Mouse (Mus musculus) natural killer cell, adult 2 months (primary cell): Measurements from ENCODE around the gene Trim52.
A peak's percentile ranks its signal among the peaks of the same experiment; 100 is the strongest.

Experiments used
- DNase-seq, 2 experiments: peaks; one replicate each; pipeline ENCODE4 v3.0.0; 2022; ENCODE audit warnings: low spot score in 2 of 2

The Trim52 gene

GRCm38 (mm10) chr14:106105980-106106379 is at the start of gene Trim52:
Gene Trim52, plus strand, starts transcription at chr14:106106198.
- no peak for DNase-seq

GRCm38 (mm10) chr14:106072608-106073007 is 33.4 kb upstream of the Trim52 start:
- DNase-seq, result no peak

DNA sequence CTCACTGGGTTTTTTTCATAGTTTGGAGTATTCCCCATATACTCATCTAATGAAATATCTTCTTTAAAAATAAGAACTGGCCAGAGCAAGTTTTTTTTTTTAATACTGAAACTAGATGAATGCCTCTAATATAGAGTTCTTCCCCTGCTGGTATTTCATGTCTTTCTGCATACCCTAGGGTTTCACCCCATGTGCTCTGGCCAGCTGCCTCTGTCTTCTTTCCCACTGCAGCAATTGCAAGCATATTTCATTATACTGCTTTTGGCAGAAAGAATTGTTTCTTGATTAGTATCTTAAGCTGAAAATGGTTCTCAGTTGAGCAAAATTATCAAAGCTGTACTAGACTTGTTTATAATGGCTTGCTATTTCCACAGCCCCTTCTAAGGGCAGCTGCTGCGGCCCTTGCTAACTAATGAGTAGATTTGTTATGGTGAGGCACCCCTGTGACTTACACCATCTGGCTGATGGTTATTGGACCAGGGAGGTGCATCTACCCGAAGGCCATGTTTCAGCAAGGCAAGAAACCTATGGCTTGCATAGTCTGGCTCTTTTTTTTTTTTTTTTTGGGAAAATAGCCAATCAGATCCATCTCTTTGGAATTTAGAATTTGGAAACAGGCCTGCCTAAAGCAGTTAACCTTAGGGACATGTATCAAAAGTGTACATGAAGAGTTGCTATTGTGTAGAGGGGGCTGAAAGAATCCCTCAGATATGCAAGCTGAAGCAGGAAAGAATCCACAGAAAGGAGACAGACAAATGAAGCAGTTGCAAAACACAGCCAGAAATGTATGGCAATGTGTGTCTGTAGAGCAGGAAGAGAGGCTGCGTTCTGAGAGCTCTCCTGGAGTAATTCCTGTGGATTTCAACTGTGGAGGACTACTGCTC is 30.6 kb upstream of the Trim52 start:
- DNase-seq, result no peak

DNA sequence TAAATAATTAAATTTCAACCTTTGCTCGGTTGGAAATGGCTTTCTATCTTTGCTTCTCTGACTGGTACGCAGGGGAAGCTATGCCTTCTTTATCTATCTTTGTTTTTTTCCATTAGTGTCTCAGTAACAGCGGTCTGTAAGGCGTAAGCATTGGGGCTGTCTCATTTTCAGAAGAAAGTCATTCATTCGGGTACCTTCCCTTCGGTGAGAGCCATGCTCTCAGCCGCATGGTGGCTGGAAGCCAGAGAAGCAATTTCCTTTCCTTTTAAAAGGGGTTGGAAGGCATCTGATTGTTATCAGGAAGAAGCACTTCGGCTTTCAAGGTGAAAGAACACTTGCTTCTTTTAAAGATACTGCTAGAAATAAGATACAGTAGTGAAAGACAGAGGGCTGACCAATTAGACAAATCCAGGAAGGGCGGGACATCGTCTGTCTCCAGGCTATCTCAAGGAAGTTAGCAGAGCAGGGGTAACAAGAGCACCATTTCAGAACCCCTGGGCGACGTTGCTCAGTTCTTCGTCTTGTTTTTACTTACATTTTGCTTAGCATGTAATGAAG is 17.4 kb upstream of the Trim52 start:
- DNase-seq, result peak in 1 of 2 experiments; percentile 14

DNA sequence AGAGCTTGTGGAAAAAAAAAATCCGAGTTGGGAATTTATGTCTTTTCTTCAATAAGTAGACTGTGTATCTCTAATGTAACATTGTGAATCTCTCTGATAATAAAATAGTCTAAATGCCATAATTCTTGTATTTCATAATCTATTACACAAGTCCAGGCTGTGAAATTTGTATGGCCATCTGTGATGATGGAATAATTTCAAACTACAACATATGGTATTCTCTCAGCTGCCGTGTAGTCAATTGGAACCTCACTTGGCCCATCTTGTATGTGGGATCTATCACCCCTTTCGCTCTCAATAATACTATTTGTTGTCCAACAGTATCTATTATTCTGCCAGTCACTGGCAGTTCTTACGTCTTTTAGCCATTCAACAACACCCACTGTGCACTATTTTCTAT is 9.2 kb upstream of the Trim52 start:
- no peak for DNase-seq

DNA sequence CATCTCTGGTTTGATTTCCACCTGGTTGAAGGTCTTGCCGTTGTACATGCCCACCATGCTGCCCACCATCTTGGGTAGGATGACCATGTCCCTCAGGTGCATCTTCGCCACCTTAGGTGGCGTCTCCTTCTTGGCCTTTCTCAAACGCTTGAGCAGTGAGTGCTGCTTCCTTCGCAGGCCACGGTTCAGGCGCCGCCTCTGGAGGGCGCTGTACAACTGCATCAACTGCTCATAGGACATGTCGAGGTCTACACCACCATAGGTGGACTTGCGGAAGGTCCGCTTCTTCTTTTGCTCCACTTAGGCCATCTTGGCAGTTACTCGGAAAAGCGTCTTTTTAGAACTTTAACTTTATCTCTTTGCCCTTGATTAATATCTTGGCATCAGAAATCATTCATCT is 5.1 kb upstream of the Trim52 start:
- DNase-seq, result no peak

GRCm38 (mm10) chr14:106106425-106106824 is 427 bp downstream of the Trim52 start:
- DNase-seq, result no peak

- DNase-seq, result no peak
Measured at GRCm38 (mm10) chr14:106119371-106119770, 13.4 kb downstream of the Trim52 start.

GRCm38 (mm10) chr14:106136272-106136671 is 30.3 kb downstream of the Trim52 start:
- DNase-seq, result peak in 1 of 2 experiments; percentile 42

DNA sequence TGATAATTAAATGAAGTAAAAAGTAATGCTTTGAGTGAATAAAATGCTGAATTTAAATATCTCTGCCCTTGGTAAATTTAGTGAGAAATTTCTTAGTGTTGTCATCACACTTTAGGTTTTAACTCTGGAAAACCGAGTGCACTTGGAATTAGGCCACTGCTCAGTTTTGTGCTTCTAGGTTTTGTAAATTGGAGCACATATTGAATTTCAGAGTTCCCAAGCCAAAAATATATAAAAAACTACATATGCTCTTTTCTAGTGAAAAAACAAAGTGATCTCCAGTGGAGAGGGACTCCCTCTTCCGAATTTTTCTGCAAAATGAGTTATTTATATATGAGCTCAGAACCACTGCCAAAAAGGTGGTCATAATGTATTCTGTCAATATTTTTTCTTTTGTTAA is 45.2 kb downstream of the Trim52 start:
- DNase-seq, result no peak

GRCm38 (mm10) chr14:106154879-106155576 is 49.0 kb downstream of the Trim52 start:
- no peak for DNase-seq

DNA sequence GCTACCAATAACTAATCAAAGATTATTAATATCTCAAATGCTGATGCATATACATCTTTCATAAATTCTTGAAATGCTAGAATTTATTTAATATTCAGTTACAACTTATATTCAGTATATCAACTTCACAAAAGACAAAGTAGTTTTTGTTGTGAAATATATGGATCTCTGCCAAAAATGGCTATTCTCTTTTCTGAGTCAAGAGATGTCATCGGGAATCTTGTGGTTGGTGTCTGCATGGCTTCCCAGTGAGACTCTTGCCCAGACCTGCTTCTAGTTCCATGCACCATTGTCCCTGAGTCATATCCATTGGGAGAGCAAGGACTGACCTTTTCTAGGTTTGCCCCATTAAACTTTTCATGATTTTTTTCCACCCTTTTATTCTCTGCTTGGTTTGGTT is 50.5 kb downstream of the Trim52 start:
- no peak for DNase-seq

GRCm38 (mm10) chr14:106162331-106162730 is 56.3 kb downstream of the Trim52 start:
- DNase-seq, result no peak

- DNase-seq, result no peak
Measured at GRCm38 (mm10) chr14:106163196-106163595, 57.2 kb downstream of the Trim52 start.

DNA sequence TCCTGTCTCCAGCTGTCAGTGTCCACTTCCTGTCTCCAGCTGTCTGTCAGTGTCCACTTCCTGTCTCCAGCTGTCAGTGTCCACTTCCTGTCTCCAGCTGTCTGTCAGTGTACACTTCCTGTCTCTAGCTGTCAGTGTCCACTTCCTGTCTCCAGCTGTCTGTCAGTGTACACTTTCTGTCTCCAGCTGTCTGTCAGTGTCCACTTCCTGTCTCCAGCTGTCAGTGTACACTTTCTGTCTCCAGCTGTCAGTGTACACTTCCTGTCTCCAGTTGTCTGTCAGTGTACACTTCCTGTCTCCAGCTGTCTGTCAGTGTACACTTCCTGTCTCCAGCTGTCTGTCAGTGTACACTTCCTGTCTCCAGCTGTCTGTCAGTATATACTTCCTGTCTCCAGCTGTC is 57.9 kb downstream of the Trim52 start:
- peak; percentile 8 to 44 for DNase-seq

DNA sequence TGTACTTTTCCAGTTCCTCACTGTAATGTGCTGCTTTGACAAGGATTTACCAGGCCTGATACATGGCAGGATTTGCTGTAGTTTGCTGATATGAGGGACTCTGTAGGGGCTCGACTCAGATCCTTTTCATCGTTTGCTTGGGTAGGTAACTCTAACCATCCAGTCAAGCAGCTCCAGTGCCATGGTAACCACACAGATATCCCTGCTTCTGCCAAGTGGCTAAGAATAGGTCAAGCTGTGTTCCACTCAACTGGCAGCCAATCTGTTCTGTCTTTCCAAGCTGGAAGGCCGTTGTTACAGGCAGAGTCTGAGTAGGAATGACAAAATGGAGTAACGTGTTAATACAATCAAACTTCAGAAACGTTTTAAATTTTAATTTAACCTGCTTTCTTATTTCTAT is 70.9 kb downstream of the Trim52 start:
- DNase-seq, result no peak

DNA sequence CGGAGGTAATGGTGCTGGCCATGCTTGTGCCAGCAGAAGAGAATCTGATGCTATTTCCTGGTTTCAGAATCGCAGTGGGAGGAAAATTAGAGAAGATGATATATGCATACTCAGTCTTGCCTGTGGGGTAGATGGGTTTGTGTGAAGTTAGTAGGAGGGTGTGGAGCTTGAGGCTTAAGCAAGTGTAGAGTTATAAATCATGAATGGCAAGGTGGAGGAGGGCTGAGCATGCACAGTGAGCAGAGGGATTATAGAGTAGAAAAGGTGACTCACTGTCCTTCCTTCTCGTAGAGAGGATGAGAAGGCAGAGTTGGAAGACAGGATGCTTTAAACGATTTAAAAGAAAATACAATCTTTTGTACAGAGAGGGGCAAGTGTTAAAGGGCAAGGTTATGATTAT is 72.2 kb downstream of the Trim52 start:
- DNase-seq, result no peak

- no peak for DNase-seq
Measured at GRCm38 (mm10) chr14:106179102-106179727, 73.2 kb downstream of the Trim52 start.

GRCm38 (mm10) chr14:106179728-106180125 is 73.7 kb downstream of the Trim52 start:
- no peak for DNase-seq

DNA sequence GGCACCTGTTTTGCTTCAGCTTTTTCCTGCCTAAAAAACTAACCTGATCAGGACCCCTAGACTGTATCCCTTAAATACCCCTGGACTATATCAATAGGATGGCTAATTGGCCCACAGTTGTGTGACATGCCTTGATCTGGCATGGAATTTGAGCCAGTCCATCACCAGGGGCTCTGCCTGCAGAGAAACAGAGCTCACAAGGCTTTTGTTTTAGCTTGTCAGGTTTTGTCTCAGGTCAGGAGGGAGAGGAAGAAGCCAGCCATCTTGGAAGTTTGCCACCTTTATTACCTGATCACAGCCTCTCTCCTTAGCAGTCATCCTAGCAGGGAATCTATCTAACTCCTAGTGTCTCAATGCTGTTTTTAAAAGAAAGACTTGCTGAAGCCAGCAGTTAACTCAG is 74.6 kb downstream of the Trim52 start:
- no peak for DNase-seq

DNA sequence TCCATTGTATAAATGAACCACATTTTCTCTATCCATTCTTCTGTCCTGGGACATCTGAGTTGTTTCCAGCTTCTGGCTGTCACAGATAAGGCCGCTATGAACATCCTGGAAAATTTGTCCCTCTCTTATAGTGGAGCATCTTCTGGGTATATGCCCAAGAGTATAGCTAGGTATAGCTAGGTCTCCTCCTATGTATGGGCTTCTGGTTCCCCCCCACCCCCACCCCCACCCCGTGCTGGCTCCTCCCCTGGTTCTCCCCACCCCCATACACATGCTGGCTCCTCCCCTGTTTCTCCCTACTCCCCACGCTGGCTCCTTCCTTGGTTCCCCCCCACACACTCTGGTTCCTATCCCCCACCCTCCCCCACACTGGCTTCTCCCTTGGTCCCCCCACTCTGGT is 78.0 kb downstream of the Trim52 start:
- no peak for DNase-seq
